Mouse (Mus musculus): ENCODE results near the gene Ephb2.

Gene Ephb2

GRCm38 (mm10) chr4:136835621-136836386 is at the start of gene Ephb2:
Gene Ephb2, minus strand, starts transcription at chr4:136835988.
- peak; percentile 64 for DNase-seq (ENCODE audit: low read depth, low spot score)

GRCm38 (mm10) chr4:136878601-136879000 is 42.8 kb upstream of the Ephb2 start:
- DNase-seq (ENCODE audit: low read depth, low spot score) = peak; percentile 65

GRCm38 (mm10) chr4:136878171-136878570 is 42.4 kb upstream of the Ephb2 start:
- DNase-seq (ENCODE audit: low read depth, low spot score) = no peak

- DNase-seq (ENCODE audit: low read depth, low spot score) = peak; percentile 60
Measured at GRCm38 (mm10) chr4:136876971-136877370, 41.2 kb upstream of the Ephb2 start.

GRCm38 (mm10) chr4:136875012-136875411 is 39.2 kb upstream of the Ephb2 start:
- no peak for DNase-seq (ENCODE audit: low read depth, low spot score)

- no peak for DNase-seq (ENCODE audit: low read depth, low spot score)
Measured at GRCm38 (mm10) chr4:136868371-136868770, 32.6 kb upstream of the Ephb2 start.

- no peak for DNase-seq (ENCODE audit: low read depth, low spot score)
Measured at GRCm38 (mm10) chr4:136867690-136868345, 32.0 kb upstream of the Ephb2 start.

- DNase-seq (ENCODE audit: low read depth, low spot score) = no peak
Measured at GRCm38 (mm10) chr4:136865531-136865930, 29.7 kb upstream of the Ephb2 start.

- no peak for DNase-seq (ENCODE audit: low read depth, low spot score)
Measured at GRCm38 (mm10) chr4:136864751-136865470, 29.1 kb upstream of the Ephb2 start.

GRCm38 (mm10) chr4:136863517-136863916 is 27.7 kb upstream of the Ephb2 start:
- no peak for DNase-seq (ENCODE audit: low read depth, low spot score)

GRCm38 (mm10) chr4:136862411-136862810 is 26.6 kb upstream of the Ephb2 start:
- DNase-seq (ENCODE audit: low read depth, low spot score) = no peak

- DNase-seq (ENCODE audit: low read depth, low spot score) = peak; percentile 31
Measured at GRCm38 (mm10) chr4:136861806-136862205, 26.0 kb upstream of the Ephb2 start.

GRCm38 (mm10) chr4:136860022-136860421 is 24.2 kb upstream of the Ephb2 start:
- DNase-seq (ENCODE audit: low read depth, low spot score) = no peak

GRCm38 (mm10) chr4:136855081-136855480 is 19.3 kb upstream of the Ephb2 start:
- peak; percentile 25 for DNase-seq (ENCODE audit: low read depth, low spot score)

- no peak for DNase-seq (ENCODE audit: low read depth, low spot score)
Measured at GRCm38 (mm10) chr4:136852989-136853388, 17.2 kb upstream of the Ephb2 start.

GRCm38 (mm10) chr4:136852119-136852518 is 16.3 kb upstream of the Ephb2 start:
- no peak for DNase-seq (ENCODE audit: low read depth, low spot score)

- no peak for DNase-seq (ENCODE audit: low read depth, low spot score)
Measured at GRCm38 (mm10) chr4:136848565-136848964, 12.8 kb upstream of the Ephb2 start.

GRCm38 (mm10) chr4:136847166-136847565 is 11.4 kb upstream of the Ephb2 start:
- DNase-seq (ENCODE audit: low read depth, low spot score) = no peak

- DNase-seq (ENCODE audit: low read depth, low spot score) = no peak
Measured at GRCm38 (mm10) chr4:136842802-136843201, 7.0 kb upstream of the Ephb2 start.

- DNase-seq (ENCODE audit: low read depth, low spot score) = peak; percentile 64
Measured at GRCm38 (mm10) chr4:136842033-136842432, 6.2 kb upstream of the Ephb2 start.

- peak; percentile 92 for DNase-seq (ENCODE audit: low read depth, low spot score)
Measured at GRCm38 (mm10) chr4:136841056-136841455, 5.3 kb upstream of the Ephb2 start.

- DNase-seq (ENCODE audit: low read depth, low spot score) = no peak
Measured at GRCm38 (mm10) chr4:136838462-136838861, 2.7 kb upstream of the Ephb2 start.
